Mouse (Mus musculus) T-helper 1 cell (primary cell): ENCODE data around the gene Agk.

Source experiments
- in situ Hi-C: fragments of 300-600 bp; cut with MboI, MseI; formaldehyde crosslinking; loops from one replicate; pipeline ENCODE4 v1.15.1; 2025; ENCODE audit warnings: high pct_unique_total_duplicates

Gene Agk

DNA sequence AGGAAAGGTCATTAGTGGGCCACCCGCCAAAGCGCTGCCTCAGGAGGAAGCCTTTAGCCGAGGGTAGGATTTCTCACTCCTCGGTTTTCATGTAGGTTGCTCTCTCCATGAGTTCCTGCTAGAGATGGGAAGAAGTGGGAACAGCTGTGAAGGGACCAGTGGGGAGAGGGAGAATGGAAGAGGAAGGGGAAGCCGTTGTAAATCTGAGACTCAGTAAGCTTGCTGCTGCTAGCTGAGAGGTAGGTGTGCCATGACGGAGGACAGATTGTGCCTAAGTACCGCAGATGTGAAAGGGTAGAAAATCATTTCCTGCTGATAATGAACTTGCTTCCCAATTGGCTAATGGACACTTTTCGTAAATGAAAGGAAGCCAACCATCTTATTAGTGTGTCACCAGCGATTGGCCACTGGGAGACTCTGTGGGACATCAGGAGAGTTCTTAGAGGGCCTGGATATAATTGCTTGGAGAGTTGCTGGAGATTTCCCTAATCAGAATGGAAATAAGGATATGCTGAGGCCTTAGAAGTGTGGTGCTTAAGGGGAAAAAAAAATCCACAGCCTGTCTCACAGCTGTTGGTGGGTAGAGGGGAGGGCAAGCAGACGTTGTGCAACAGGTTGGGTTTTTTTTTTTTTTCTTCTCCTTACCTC lies 118.4 kb downstream of the Agk start:
- in situ Hi-C loops: no loop called here
